Mouse (Mus musculus) neutrophil, adult 5-6 weeks (primary cell): ENCODE data around the gene Gm3468. TPM values are rescaled to one million over a fixed set of nuclear protein-coding genes. Genes with fewer than 3 reads are reported as not detected.
"Not testable (repeated sequence)": the region's sequence is repeated elsewhere in the genome, so short reads cannot be mapped to it uniquely, and the experiment has no call there.

ENCODE experiments used
- ATAC-seq: fragments of 151-379, 151-347 bp; 2 replicates; pipeline ENCODE4 v1.8.0; 2017; ENCODE audit warnings: mild to moderate bottlenecking, moderate TSS enrichment; ENCODE audit not compliant: insufficient number of reproducible peaks, poor library complexity, low FRiP score, severe bottlenecking; ENCODE audit errors: extremely low read depth
- total RNA-seq: library from RNA; stranded (forward); fragments of 200-1000 nt; gene quantifications from 2 replicates; pipeline ENCODE4 v1.2.3, GENCODE M21; 2017

The Gm3468 gene
- total RNA-seq = not detected in 2 replicates

DNA sequence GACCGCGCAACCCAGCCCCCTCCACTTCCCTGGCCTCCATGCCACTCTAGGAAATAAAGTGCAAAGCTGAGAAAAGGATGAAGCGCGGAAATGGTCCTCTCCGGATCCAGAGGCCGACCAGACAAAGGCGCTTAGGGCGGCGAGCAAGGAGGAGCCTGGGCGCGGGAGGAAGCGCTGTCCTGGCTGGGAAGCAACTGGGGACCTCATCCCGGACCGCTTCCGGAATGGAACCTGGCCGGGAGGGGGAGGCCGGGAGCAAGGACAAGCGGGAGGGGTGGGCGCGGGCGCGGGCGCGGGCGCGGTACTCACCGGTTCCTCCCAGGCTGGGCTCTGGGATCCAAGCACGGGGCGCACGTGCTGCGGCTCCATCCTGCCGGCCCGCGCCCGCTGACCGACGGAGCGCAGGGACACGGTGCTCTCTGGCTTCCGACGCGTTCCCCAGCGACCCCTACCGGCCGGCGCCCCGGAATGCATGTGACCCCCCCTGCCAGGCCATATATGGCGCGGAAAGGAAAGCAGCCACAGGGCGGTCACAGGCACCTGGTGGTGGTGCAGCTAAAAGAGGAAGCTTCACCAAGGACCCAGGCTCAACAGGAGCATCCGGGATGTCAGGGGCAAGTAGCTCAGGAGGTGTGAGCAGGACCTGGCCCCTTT is at the start of gene Gm3468:
TSS of gene Gm3468 (minus strand) at position 394 of the 654 bp plus-strand sequence.
- not testable (repeated sequence) for ATAC-seq

DNA sequence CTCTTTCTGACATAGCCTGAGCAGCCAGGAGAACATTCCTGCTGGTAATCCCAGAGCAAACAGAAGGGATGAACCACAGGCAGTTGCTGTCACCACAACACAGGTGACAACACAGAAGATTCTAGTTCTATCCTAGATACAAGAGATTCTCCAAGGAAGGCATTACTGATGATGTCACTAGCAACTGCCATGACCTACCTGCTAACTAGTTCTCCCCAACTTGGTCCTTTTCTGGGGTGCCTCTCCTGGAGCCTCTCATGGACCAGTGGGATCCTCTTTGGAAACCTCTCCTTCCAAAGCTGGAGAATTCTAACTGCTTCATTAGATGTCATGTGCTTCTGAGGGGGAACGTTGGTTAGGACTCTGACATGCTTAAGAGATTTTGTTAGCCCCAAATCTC is 17.2 kb upstream of the Gm3468 start, which contains the start of gene Gm3476:
TSS of gene Gm3476 (minus strand) at position 101 of the 400 bp plus-strand sequence.
- not testable (repeated sequence) for ATAC-seq

DNA sequence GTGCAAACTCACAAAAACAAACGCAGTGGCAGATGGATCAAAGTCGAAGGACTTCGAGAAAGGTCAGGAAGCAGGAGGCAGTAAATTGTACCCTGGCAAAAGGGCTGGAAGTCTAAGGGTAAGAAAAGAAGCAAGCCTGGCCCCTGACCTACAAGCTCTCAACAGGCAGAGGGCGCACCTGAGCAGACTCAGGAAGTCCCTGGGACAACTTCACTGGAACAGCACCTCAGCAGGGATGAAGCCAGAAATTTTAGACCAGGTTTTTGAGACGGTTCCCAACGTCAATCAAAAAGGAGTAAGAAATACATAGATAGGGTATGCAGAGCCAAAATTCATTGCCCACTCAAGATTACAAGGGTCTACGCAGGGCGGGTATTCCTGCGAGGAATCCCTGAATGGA is 965 bp downstream of the Gm3468 start:
- not testable (repeated sequence) for ATAC-seq

DNA sequence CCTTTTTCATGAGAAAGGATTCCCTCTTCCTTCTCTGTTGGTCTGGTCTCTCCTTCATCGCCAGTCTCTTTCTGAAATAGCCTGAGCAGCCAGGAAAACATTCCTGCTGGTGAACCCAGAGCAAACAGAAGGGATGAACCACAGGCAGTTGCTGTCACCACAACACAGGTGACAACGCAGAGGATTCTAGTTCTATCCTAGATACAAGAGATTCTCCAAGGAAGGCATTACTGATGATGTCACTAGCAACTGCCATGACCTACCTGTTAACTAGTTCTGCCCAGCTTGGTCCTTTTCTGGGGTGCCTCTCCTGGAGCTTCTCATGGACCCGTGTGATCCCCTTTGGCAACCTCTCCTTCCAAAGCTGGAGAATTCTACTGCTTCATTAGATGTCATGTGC is 14.6 kb downstream of the Gm3468 start, which contains the start of gene Gm8206:
TSS of gene Gm8206 (minus strand) at position 101 of the 400 bp plus-strand sequence.
- ATAC-seq = not testable (repeated sequence)

DNA sequence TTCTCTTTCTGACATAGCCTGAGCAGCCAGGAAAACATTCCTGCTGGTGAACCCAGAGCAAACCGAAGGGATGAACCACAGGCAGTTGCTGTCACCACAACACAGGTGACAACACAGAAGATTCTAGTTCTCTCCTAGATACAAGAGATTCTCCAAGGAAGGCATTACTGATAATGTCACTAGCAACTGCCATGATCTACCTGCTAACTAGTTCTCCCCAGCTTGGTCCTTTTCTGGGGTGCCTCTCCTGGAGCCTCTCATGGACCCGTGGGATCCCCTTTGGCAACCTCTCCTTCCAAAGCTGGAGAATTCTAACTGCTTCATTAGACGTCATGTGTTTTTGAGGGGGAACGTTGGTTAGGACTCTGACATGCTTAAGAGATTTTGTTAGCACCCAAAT is 50.3 kb downstream of the Gm3468 start, which contains the start of gene Gm6337:
TSS of gene Gm6337 (minus strand) at position 101 of the 400 bp plus-strand sequence.
- ATAC-seq = not testable (repeated sequence)

Other genes with a start within 250 kb of the Gm3468 start
- gene Gm8237, start 228.3 kb downstream of the Gm3468 start, total RNA-seq = not detected in 2 replicates
- gene Gm3248, start 146.9 kb downstream of the Gm3468 start, total RNA-seq = not detected in 2 replicates
- not detected in 2 replicates for gene Gm3453, start 129.5 kb downstream of the Gm3468 start, total RNA-seq
- gene Gm6337, start 50.4 kb downstream of the Gm3468 start, total RNA-seq = not detected in 2 replicates
- 1.6 TPM in 1 of 2 replicates, not detected in the other for gene Gm8206, start 14.7 kb downstream of the Gm3468 start, total RNA-seq
- not detected in 2 replicates for gene Gm3476, start 17.1 kb upstream of the Gm3468 start, total RNA-seq
- gene Gm21560, start 110.6 kb upstream of the Gm3468 start, total RNA-seq = not detected in 2 replicates
- 0.25 TPM in 1 of 2 replicates, not detected in the other for gene Gm3411, start 178.6 kb upstream of the Gm3468 start, total RNA-seq
- not detected in 2 replicates for gene Gm21103, start 196.2 kb upstream of the Gm3468 start, total RNA-seq
- gene Gm3618, start 235.0 kb upstream of the Gm3468 start, total RNA-seq = not detected in 2 replicates